Mouse (Mus musculus) embryonic fibroblast, embryonic 13.5 days (primary cell): ENCODE data around the gene Phb2. TPM values are rescaled to one million over a fixed set of nuclear protein-coding genes. Genes with fewer than 3 reads are reported as not detected.

Source experiments
- H3K27ac ChIP-seq: 2 replicates; pipeline ENCODE4 v1.5.1; 2012; ENCODE audit warnings: low read length, control low read depth, inconsistent platforms; ENCODE audit not compliant: insufficient read depth
- H3K4me1 ChIP-seq: 2 replicates; pipeline ENCODE4 v1.6.1; 2011; ENCODE audit warnings: low read length; ENCODE audit not compliant: control insufficient read depth, insufficient read depth
- H3K4me3 ChIP-seq: 2 replicates; pipeline ENCODE4 v1.5.1; 2011; ENCODE audit warnings: mild to moderate bottlenecking, control low read depth, low read length; ENCODE audit not compliant: insufficient read depth
- CTCF ChIP-seq: IDR thresholded peaks from 2 replicates; pipeline ENCODE4 v1.5.1; 2011; ENCODE audit warnings: mild to moderate bottlenecking, control low read depth, low read length, moderate library complexity, borderline replicate concordance; ENCODE audit not compliant: insufficient read depth
- POLR2A ChIP-seq: IDR thresholded peaks from 2 replicates; pipeline ENCODE4 v1.6.1; 2011; ENCODE audit warnings: low read depth, mild to moderate bottlenecking, control low read depth, low read length, moderate library complexity
- polyA plus RNA-seq: library from polyadenylated mRNA; stranded (reverse); fragments of >200 nt; gene quantifications from 2 replicates; pipeline ENCODE4 v1.2.4, GENCODE M21; 2011; ENCODE audit warnings: low read depth; ENCODE audit not compliant: missing spikeins, insufficient read length

Phb2 gene
- polyA plus RNA-seq: 249 and 253 TPM in 2 replicates

DNA sequence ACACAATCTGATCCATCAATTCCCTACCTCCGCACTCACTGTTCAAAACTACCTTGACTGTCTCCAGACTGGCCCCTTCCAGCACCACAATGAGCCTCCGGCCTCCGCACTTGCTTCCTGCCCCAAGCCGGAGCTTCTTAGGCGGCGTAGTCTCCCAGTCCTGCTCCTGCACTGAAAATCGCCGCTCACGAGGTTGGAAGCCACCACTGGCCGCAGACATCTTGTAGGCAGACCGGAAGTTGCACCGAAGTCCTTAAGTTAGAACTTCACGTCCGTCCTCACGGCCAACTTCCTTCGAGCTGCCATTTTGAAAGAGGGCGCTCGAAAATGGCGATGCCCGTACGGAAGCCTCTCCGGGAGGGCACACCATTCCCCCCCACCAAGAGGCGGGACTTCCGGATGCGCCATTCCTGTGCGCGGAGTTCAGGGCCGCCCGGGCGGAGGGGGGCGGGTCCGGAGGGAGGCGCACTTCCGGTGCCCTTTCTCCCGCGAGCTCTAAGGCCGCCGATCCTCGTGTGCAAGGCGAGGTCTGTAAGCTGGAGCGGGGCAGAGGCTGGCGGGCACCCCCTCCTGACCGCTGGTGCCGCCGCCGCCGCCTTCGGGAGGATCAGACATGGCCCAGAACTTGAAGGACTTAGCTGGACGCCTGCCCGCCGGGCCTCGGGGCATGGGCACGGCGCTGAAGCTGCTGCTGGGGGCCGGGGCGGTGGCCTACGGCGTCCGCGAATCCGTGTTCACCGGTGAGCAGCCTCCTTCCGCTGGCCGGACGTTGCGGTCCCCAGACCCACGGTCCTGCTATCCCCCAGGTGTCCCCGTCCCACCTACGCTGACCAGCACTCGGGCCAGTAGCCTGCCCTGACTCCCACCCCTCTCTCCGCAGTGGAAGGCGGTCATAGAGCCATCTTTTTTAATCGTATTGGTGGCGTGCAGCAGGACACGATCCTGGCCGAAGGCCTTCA lies at the start of gene Phb2, which contains the start of gene Emg1:
Gene Phb2, plus strand, starts transcription at position 513 of the 959 bp plus-strand sequence.
Gene Emg1, minus strand, starts transcription at position 355 of the 959 bp plus-strand sequence.
- no peak for TF ChIP-seq CTCF
- TF ChIP-seq POLR2A: peak; percentile 65
- Histone ChIP-seq H3K27ac (peak within 1 kb of the TSS; percentile 60), H3K4me1 (no peaks in the 10 kb centered on the region; the same call in 1 of the 2 replicates)

DNA sequence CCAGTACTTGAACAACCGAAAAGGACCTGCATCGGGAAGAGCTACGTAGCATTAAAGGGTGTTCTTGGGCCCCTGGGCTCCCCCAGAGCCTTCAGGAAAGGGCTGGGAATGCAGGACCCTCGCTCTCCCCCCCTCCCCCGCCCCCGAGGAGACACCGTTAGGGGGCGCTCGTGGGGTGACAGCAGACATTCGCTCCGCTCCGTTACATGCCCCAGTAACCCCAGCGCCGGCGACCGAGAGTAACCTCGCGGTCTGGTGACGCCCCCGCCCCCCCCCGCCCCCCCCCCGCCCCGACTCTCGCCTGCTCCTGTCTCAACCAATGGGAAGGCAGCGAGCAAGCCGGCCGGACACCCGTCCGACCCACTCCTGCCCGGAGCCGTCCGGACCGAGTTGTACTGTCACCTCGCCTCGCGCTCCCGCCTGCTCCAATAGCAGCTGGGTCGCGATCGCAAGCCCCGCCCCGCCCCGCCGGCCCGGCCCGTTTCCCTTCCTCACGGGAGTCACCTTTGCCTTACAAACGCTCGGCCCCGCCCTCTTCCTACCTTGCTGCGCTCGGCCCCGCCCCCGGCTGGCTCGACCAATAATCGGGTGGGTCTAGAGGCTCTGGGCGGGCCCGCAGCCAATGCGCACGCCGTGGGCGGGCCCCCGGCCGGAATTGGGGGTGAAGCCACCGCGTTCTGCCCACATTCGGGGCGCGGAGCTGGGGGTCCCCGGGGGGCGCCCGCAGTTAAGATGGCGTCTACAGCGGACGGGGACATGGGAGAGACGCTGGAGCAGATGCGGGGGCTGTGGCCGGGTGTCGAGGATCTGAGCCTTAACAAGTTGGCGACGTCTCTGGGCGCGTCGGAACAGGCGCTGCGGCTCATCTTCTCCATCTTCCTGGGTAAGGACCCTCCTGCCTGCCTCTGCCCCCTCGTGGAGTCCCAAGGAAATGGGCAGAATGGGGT lies 49.4 kb upstream of the Phb2 start, which contains the start of gene Lpcat3:
Gene Lpcat3, plus strand, starts transcription at position 551 of the 947 bp plus-strand sequence.
- peak within 1 kb of the TSS; percentile 11; the same call in 1 of the 2 replicates for H3K27ac ChIP-seq
- peaks cover 4% of the 10 kb centered on the region; the same call in 1 of the 2 replicates for H3K4me1 ChIP-seq
- peak within 1 kb of the TSS; percentile 83 for H3K4me3 ChIP-seq
- TF ChIP-seq CTCF (peak; percentile 36), POLR2A (peak; percentile 43)

More for the DNA sequence above, at the start of gene Phb2, which contains the start of gene Emg1:
- H3K4me3 ChIP-seq: peak within 1 kb of the TSS; percentile 98

DNA sequence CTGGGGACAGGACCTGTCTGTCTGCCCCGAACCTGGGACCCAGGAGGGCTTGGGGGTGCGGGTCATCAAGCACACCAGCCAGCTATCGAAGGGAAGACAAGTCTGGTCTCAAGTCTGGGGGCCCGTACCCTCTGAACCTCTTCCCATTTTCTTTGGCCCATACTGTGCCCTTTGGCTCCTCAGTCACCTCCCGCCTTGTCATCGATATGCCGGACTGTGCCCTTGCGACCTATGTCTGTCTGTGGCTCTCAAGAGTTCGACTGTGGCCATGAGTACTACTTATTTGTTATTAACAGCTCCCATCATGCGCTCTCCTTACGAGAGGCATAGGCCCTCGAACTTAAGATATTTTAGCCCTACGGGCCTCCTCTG lies 48.7 kb upstream of the Phb2 start:
- Histone ChIP-seq H3K27ac (0 out of 2 replicates have a peak overlapping the region, but pooled peaks have one; percentile 10), H3K4me3 (peak overlapping the region; percentile 83), H3K4me1 (peaks cover 4% of the 10 kb centered on the region; the same call in 1 of the 2 replicates)
- no peak for TF ChIP-seq CTCF

DNA sequence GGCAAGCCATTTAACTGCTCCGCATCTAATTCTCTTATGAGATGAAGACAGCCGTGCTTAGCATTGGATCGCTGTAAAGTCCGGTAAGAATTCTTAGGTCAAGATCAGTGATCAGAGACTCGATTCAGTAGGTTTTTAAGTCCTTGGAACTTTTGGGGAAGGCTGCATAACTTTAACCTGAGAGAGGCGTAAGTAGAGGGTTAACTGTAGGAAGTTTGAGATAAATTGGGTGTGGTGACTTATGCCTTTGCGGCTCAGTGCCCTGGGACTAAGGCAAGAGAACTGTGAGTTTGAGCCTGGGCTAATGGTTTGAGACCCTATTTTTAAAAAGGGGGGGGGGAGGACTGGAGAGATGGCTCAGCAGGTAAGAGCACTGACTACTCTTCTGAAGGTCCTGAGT lies 47.9 kb upstream of the Phb2 start:
- peak overlapping the region; percentile 34 for H3K4me3 ChIP-seq
- no peak for TF ChIP-seq CTCF
- TF ChIP-seq POLR2A: no peak
- H3K27ac ChIP-seq: no peak overlapping the region
- peaks cover 4% of the 10 kb centered on the region; the same call in 1 of the 2 replicates for H3K4me1 ChIP-seq

DNA sequence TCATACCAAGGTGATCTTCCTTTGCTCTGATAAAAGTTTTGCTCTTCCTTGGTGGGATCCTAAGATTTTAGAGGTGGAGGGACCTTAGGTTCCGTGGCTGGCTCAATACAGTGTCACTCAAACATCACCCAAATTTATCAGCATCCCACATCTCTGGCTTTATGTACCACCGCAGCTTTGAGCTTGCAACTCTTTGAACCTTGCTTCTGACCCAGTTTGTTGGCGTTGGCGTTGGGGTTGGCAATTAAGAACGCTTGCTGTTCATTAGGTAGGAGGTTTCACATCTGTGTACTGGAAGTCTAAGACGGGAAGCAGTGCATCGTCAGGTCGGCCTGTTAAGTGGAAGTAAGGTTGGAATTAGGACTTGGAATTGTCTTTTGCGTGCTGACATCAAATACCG lies 47.1 kb upstream of the Phb2 start:
- Histone ChIP-seq H3K4me1 (peaks cover 4% of the 10 kb centered on the region; the same call in 1 of the 2 replicates), H3K27ac (no peak overlapping the region), H3K4me3 (no peak overlapping the region)
- TF ChIP-seq CTCF (no peak), POLR2A (no peak)

DNA sequence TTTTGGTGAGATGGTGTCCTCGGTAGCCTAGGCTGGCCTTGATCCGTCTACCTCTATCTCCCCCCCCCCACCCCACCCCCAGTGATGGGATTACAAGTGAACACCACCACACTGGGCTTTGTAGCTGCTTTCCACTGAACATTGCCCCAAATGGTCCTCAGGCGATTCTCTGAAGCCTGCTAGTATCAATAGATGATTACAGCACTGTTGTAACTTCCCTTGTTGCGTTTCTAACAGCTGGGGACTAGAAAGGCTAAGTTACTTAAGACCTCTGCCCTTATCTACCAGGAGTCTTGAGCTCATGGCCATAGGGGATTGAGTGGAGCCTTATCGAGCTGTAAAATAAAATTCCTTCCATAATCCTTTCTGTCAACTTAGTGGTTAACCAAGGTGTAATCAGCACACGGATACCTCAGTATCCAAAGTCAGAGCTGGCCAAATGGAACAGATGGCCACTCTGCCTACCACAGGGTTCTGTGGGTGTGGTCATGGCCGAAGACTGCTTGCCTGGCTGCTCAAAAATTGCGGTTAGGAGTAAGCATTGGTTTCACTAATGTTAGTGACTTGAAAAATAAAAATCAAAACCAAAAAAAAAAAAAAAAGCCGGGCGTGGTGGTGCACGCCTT lies 42.8 kb upstream of the Phb2 start:
- no peak overlapping the region for H3K4me3 ChIP-seq
- H3K27ac ChIP-seq: no peak overlapping the region
- no peak for TF ChIP-seq POLR2A
- no peak for TF ChIP-seq CTCF
- peaks cover under 1% of the 10 kb centered on the region; the same call in 1 of the 2 replicates for H3K4me1 ChIP-seq

DNA sequence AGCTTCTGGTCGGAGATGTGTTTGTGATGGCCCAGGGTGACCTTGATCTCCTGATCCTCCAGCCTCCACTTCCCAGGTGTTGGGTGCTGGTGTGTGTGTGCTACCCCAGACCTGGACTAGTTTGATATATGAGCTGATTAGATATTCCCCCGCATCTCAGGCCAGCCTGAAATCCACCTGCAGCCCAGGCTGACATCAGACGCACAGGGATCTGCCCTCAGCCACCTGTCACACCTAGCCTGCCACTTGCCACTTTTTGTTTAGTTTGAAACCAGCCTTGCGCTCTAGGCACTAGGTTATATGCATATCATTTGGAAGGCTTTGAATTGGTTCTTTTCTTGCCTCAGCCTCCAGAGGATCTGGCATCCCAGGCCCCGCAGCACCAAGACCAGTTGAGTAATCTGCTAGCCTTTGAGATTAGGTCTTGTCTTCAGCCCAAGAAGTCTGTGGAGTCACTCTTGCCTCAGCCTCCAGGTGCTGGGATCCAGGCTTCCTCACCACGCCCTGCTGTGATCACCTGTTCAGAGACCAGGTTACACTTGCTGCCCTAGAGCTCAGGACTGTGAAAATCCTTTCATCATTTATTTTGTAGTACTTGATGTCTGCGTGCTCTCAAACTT lies 41.7 kb upstream of the Phb2 start:
- Histone ChIP-seq H3K4me3 (no peak overlapping the region), H3K4me1 (no peaks in the 10 kb centered on the region; the same call in 1 of the 2 replicates), H3K27ac (no peak overlapping the region)
- TF ChIP-seq CTCF (no peak), POLR2A (no peak)

DNA sequence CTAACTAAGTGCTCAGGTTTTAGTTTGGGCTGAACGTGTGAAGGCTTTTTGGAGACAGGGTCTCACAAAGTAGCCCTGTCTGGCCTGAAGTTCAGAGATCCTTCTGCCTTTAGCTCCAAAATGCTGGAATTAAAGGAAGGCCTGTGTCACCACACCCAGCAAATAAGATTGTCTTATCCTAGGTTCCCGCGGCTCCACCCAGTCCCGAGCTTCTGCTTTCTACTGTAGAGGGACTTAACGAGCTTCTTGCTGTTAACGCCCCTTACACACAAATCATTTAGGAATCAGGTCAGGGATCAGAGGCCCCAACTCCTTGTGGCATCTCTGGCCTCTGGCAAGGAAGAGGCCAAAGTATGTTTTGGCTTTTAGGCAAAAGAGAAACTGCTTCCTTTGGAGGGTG lies 40.0 kb upstream of the Phb2 start:
- Histone ChIP-seq H3K4me1 (no peaks in the 10 kb centered on the region; the same call in 1 of the 2 replicates), H3K27ac (no peak overlapping the region), H3K4me3 (no peak overlapping the region)
- TF ChIP-seq CTCF: no peak
- TF ChIP-seq POLR2A: no peak
